Mouse (Mus musculus) common myeloid progenitor, adult 5-6 weeks (primary cell): ENCODE measurements around the gene Wdr4. TPM values are rescaled to one million over a fixed set of nuclear protein-coding genes. Genes with fewer than 3 reads are reported as not detected.
"Not testable (repeated sequence)": the region's sequence is repeated elsewhere in the genome, so short reads cannot be mapped to it uniquely, and the experiment has no call there.

Source experiments
- ATAC-seq: replicated peaks from 2 replicates; pipeline ENCODE4 v1.8.0; 2016; ENCODE audit warnings: low read depth, mild to moderate bottlenecking, moderate TSS enrichment, inconsistent platforms; ENCODE audit not compliant: poor library complexity, severe bottlenecking
- total RNA-seq: library from RNA; stranded (forward); fragments of 200-1000, 187-1606 nt; gene quantifications from 2 replicates; pipeline ENCODE4 v1.2.3, GENCODE M21; 2017

Wdr4 gene
- 15.1 and 18.3 TPM in 2 replicates for total RNA-seq

DNA sequence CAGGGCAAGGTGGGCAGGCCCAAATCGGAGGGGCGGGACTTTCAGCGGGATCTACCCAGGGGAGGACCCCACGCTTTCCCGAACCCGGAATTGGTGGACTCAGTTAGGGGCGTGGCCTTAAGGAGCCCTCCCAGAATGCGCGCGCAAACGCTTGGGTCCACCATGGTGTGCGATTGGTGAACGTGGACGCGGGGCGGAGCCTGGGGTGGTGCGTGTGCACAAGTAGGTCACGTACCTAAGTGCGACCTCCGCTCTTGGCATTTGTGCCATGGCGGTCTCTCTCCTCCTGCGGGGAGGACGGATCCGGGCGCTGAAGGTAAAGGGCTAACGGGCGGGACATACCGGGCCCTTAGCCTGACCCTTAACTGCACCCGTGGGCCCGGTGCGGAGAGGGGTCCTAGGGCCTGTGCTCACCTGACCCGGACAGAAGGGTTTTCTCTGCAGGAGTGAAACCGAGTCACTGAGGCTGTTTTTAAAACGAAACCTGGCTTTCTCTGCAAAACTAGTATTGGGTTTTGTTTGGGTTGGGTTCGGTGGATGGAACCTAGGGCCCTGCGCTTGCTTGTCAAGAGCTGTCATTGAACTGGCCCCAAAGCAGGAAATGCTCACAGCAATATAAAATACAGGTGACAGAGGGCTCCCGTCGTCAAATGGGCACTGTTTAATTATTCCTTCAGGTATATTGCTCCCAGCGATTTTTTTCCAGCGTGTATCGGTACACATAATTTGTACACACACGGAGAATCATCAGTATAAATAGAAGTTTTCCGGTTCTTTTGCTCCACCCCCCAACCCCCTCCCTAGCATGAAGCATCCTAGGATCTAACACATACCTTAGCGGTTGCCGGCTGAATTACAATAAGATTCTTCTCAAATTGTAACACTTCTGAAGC is at the start of gene Wdr4, which contains the start of gene Ndufv3:
Gene Wdr4 (minus strand): TSS at position 35 of the 893 bp plus-strand sequence.
Gene Ndufv3 (plus strand): TSS at position 170 of the 893 bp plus-strand sequence.
- ATAC-seq, result peak; percentile 96

DNA sequence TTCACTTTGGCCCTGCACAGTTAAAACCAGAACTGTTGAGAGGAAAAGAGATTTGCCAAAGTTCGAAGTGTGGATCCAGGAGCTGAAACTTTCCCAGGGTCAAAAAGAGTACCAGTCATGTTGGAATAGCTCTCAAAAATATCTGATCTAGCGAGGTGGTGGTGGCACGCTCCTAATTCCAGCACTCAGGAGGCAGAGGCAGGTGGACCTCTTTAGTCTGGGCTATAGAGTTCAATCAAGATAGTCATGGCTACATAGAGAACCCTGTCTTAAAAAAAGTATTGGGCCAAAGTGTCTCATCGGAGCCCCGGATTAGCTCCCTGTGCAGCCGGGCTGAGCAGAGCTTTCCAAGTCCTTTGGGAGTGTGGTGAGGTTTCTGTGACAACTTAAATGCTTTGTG is 46.5 kb upstream of the Wdr4 start:
- no peak for ATAC-seq

DNA sequence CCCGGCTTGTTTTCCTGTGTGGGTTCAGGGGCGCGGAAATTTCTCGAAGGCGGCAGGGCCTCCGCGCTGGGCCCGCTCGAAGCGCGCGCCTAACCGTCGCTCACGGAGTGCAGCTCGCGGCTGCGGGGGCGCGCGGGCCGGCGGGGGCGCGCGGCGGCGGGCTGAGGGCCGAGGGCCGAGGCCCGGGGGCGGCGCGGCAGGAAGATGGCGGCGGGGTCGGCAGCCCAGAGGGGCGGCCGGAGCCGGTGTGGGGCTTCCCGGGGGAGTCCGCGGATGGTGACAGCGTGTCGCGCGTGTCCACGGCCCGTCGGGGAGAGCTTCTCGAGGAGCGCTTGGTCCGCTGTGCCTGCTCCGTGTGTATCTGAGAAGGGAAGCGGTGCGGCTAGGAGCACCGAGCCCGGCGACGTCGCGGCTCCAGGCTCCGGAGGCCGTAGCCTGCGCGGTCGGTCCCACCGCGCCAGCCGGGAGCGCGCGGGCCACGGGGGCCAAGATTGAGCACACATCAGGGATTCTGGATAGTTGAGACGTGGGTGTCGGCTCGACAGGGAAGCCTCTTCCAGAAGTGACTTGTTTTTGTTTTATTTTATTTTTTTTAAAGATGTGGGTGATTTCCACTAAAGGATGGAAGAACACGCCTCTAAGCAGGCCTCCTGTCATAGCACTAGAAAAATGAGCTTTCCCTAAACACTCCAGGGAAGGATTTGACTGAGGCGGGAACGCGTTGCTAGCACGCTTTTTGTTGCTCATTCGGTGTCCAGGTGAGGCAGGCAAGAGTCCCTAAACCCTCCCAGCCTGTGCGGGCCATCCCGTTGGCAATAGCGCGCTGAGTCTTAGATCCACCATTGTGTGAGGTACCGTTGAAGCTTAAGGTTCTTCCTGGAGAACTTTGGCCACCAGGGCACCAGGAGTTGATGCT is 45.6 kb upstream of the Wdr4 start:
- ATAC-seq, result no peak

DNA sequence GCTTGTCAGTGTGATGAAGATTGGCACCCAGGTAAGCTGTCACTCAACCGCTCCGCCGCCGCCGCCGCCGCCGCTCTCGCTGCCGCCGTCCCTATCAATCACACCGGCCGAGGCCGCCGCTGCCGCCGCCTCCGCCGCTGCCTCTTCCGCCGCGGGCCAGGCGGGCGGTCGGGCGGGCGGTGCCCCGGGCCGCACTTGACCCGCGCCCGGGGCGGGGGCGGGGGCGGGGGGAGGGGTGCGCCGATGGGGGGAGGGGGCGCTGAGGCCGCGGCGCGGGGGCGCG is 45.0 kb upstream of the Wdr4 start:
- no peak for ATAC-seq

DNA sequence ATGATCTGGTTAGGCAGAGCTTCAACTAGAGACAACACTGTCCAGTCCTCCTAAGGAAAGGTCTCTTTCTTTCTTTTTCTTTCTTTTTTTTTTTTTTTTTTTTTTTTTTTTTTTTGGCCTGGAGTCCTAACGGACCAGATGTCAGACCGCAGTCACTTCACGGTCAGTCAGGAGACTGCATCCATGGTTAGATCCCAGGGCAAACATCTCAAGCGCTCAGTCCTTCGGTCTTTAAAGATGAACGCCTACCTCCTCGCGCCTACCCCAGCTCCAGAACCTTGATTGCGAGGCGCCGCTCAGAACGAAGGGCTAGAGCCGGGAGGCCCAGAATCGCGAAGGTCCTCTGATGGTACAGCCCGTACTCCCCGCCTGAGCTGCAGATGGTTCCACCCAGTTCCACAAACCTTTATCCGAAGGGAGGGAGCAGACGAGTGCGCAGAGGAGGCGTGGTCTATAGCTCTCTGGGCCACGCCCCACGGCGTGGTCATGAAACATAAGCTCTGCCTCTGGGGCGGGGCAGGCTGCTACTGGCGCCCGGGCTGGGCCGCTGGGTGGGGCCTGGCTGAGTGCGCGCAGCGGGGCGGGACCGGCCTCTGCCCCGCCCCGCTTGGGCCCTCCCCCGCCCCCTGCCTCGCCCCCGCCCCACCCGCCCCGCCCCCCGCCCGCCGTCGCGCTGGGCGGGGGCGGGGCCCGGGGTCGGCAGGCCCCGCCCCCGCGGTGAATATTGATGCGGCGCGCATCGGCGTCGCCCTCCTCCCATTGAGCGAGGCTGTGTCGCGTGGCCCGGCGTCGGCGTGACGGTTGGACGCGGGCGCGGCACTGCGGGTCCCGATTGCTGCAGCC is 44.5 kb upstream of the Wdr4 start, which contains the start of gene Pknox1:
Gene Pknox1 (plus strand): TSS at position 720 of the 843 bp plus-strand sequence.
- peak; percentile 86 for ATAC-seq

DNA sequence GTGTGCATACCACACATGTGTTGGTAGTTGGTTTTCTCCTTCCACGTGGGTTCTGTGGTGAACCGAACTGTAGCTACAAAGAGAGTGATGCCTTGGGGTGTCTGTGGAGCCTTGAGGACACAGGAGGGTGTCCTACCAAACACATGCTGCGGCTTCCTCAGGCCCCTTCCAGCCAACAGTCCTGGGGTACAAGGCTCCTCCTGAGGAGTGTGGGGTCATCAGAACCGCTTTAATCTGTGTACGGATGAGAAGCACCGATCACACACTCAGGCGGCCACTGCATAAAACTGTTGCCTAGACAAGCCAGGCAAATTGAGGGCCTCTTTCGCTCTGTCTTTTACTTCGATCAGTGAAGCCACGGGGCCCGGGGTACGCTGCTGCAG is 43.8 kb upstream of the Wdr4 start:
- ATAC-seq, result no peak

DNA sequence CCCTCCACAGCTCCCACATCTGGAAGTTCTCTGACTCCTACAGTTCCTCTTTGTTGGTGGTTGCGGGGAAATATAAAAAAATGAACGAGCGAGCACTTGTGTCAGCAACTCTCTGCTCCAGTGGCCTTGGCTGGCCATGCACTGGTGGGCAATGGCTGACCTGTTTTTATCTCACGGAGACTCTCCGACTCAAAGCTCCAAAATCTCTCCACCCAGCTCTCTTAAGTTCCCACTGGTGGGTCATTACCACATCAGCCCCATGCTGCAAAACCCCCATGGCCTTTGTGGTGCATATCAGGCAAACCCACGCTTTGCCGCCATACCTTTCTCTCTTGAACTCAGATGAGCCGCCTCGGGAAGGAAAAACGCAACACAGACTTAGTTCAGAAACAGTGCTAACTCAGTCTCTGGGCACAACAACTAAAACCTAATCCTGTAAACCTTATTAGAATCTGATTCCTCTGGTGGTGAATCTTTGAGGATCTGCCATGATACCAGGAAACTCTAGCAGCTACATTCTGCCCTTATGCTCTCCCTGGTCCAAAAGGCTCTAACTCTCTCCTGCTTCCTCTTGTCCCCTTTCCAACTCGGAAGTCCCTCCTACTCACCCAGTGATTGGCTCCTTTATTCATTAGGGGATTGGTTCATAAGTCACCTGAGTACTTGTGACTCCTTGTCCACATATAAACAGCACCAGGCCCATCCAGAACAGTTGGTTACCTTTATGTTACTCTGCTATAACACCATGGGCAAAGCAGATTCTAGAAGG is 39.4 kb upstream of the Wdr4 start:
- ATAC-seq, result no peak

DNA sequence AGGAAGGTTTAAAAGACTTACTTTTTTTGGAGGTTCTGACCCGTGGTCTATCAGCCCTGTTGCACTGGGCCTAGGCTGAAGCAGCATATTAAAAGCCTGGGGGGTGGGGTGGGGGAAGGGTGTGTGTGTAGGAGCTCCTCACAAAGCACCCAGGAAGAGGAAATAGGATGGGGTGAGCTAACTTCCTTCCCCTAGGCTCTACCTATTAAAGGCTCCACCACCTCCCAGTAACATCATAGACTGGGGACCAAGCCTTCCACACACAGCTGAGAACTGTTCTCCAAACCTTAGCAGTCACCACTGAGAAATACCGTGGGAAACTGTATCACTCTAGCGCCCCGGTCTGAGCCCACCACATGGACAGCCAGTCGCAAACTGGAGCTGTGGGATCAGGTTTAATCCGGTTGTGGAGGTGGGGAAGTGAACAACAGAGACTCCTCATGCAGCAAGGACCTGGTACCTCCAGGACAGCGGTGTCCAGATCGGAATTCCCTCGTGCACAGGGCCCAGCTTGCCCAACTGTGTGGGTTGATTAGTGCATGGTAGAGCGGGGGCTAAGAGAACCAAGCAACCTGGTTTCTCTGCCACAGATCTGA is 38.3 kb upstream of the Wdr4 start:
- no peak for ATAC-seq

DNA sequence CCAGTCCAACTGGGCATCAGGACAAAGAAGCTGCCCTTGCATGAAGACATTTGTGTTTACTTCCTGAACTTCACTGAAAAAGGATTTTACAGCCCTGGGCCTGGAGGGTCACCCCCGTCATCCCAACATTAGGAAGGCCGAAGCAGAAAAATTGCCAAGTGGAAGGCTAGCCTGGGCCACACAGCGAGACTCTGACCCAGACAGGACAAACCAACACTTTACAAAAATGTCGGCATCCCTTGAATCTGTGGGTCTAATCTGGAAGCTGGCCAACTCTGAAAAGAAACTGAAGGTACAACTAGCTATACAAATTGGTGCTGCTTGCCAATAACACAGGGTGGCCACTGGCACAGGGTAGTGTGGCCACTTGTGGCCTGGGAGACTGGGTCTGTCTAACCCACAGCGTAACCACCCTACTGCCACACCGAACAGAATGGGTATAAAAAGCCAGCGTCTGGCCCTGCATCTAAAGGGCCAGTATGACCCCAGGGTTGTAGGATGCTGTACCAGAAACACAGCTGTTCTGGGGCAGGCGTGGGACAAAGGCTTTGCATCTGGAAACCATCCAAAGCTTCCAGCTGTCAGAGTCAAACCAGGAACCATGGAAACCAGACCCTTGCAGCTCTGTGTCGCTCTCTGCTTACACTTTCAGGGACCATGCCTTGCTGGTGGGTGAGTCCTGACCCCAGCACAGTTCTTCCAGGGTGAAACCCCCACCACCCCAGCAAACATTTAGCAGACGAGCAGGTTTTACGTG is 37.5 kb upstream of the Wdr4 start:
- 0 out of 2 replicates have a peak, but pooled peaks have one; percentile 15 for ATAC-seq

DNA sequence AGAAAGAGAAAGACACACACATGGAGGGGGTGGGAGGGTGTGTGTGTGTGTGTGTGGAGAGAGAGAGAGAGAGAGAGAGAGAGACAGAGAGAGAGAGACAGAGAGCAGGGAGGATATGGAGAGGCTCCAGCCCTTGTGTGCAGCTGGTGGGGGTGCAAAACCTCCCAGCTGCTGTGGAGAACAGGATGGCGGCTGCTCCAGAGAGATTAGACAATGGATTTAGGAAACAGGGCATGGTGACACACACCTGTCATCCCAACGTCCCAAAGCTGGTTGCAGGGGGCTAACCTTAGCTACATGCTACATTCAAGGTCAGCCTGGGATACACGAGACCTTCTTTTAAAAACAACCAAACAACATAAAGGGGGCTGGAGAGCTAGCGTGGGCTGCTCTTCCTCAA is 36.5 kb upstream of the Wdr4 start:
- no peak for ATAC-seq

DNA sequence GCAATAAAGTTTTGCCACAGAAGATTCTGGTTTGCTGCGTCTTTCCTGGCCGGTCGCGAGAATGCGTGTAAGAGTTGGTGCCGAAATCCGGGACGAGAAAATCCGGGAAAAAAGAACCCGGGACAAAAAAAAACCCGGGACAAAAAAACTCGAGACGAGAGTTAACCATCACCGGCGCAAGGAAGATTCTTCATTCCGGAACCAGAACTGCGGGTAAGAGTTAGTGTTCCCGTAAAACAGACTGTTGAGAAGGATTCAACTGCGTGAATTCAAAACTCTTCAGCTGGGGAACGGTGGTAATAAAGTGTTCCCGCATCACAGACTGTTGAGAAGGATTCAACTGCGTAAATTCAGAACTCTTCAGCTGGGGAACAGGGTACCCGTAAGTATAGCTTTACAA is 32.8 kb upstream of the Wdr4 start:
- ATAC-seq, result not testable (repeated sequence)

DNA sequence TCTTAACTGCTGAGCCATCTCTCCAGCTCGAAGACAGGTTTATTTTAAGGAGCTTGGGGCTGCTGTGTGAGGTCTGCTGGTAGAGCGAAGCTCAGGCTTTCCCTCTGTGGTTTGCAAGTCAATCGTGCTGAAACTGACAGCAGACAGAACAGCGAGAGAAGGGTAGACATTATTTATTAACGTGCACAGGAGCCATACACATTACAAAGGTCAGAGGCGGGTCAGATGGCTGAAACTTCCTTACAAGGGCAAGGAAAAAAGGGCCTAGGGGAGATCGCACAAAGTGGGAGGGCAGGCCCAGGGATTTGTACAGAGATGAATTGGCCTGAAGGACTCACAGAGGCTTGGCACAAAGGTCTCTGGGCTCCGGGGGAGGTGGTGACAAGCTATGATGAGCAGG is 29.6 kb upstream of the Wdr4 start:
- no peak for ATAC-seq

DNA sequence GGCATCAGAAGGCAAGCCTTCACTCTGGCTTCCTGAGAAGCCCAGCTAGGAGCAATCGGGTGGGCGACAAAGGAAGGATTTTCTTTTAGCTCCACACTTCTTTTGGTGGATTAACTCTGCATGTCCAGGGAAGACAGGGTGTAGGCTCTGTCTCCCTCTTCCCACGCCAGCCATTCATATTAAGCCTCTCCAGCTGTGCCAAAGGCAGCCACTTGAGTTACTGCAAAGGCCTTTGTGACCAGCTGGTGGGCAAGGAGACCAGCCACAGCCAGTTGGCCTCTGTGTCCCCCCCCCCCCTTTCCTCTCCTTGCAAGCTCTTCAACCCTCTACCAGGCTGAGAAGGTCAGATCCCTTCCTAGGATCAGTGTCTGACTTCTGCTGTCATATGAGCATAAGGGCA is 28.2 kb upstream of the Wdr4 start:
- ATAC-seq, result no peak

DNA sequence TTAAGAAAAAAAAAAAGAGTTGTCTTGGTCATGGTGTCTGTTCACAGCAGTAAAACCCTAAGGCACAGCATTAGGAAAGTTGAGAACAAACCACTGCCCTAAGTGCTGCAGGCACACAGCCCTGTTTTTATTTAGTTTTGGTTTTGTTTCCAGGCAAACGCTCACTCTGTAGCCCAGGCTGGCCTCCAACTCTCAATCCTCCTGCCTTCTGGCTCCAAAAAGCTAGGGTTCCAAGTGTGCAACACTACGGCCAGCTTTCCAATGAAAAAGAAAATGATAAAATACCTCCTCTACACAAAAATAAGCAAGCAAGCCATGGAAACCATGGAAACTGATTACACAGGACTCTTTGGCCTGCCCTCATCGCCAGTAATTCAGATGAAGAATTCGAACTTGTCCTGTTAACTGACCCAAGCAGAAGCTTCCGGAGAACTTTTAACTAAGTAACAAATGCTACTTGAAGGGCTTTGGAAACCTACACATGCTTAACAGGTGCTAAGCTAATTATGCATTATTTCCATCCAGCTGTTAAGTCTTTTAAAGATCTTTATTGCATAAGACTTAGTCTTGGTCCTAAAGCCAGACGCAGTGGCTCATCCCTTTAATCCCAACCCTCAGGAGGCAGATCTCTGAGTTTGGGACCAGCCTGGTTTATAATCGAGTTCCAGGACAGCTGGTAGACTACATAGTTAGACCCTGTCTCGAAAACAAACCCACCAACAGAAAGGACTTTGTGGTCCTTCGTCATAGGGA is 26.8 kb upstream of the Wdr4 start:
- no peak for ATAC-seq

DNA sequence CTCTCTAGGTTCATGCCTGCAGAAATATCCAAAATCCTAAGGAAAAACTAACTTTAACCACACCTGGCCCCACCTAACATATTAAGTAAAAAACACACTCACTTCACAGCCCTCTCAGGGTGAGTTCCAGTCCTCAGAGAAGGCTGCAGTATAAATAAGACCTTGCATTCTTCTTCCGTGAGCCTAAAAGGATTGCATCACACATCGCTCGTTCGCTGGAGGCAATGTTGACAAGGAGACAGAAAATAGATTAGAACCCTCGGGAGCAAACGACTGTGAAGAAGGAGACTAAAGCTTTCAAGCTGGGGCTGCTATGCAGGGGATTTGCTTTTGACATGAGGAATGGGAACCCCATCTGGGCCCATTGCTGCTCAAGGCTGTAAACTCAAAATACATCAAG is 23.8 kb upstream of the Wdr4 start:
- no peak for ATAC-seq

DNA sequence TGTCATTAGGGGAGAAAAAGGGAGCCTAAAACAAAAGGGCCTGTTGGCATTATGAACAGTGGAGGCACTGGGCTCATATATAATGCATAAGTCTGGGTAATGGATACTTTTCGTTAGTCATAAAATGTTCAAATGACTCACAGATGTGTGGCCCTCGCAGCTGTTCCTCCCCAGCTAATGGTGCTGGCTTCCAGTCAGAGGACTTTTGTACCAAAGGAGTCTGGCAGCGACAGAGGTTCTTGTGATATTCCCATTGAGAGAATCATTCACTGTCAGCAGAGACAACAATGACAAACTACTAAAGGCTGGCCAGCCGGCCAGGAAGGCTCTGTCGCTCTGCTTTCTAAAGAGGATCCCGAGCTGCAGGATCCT is 21.7 kb upstream of the Wdr4 start:
- ATAC-seq, result no peak

DNA sequence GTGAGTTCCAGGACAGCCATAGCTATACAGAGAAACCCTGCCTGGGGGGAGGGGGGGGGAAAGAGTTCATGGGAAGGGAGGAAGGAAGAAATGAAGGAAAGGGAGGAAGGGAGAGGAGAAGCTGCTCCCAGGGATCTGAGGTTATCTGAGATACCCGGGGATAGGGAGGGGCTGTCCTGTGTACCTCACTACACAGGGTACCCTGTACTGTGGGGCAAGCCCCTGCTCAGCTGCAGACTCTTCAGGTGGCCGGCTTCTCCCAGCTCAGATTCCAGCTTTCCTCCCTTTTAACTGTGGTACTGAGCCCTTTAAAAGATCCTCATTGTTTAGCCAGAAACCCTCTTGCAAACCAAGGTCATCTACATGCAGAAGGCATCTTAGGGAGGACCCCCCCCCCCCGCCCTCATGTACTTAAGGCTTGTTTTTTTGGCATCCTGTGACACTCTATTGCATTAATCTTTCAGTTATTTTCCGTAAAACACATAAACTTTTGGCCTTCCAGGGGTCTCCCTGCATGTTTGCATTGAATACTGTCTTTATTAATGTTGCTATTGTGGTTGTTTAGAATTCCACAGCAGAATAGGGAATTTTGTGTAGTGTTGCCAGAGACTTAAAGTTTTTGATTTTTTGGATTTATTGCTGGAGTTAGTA is 21.2 kb upstream of the Wdr4 start:
- ATAC-seq, result no peak
